ENCODE assay signal across 18 mouse cellular contexts in genomic region chr9:85408461-85408860, GRCm38 (mm10).
DNase-seq lines count a peak whose midpoint lies in the region; ATAC-seq and TF ChIP-seq lines count a peak whose summit lies in the region.
"Had no signal": no experiment of that assay in that cellular context is flagged by ENCODE, and none has a peak within 500 bp of the region (broad histone marks: within the 10 kb centered on the region; RNA-seq: fewer than 3 reads in every experiment).

No protein-coding gene starts in this region.

- no peak overlapping the region for H3K9ac ChIP-seq in intestine, postnatal 0 days (ENCODE audit: low read depth, low read length)
- no peak overlapping the region for H3K9ac ChIP-seq in kidney, postnatal 0 days (ENCODE audit: low read depth, low read length)
- H3K9ac ChIP-seq in neural tube, embryonic 13.5 days, result no peak overlapping the region
- no peak overlapping the region for H3K9ac ChIP-seq in midbrain, postnatal 0 days (replicated peaks; ENCODE audit: low read length, poor library complexity, severe bottlenecking)
- H3K9ac ChIP-seq: forebrain, postnatal 0 days; heart, embryonic 13.5 days; liver, embryonic 14.5 days had no signal

- intact Hi-C loops in gastrocnemius, postnatal 14 days (cut with DNase I; ENCODE audit: low total_unique reads), result no loop called here

- peaks cover 8% of the 10 kb centered on the region; the same call in 1 of the 2 replicates for H3K4me1 ChIP-seq in intestine, postnatal 0 days (replicated peaks; ENCODE audit: control insufficient read depth, insufficient read depth, low read length)
- H3K4me1 ChIP-seq in kidney, postnatal 0 days (replicated peaks; ENCODE audit: insufficient read depth, low read length), result 0 out of 2 replicates have a peak, but pooled peaks cover 4% of the 10 kb centered on the region
- peaks cover 20% of the 10 kb centered on the region for H3K4me1 ChIP-seq in neural tube, embryonic 13.5 days (replicated peaks)
- no peaks in the 10 kb centered on the region for H3K4me1 ChIP-seq in midbrain, postnatal 0 days (ENCODE audit: insufficient read depth, low read length)
- H3K4me1 ChIP-seq: midbrain, embryonic 10.5 days had no signal

- H3K4me2 ChIP-seq in intestine, postnatal 0 days (replicated peaks; ENCODE audit: low read depth), result no peak overlapping the region
- no peak overlapping the region for H3K4me2 ChIP-seq in kidney, postnatal 0 days (ENCODE audit: low read length)
- no peak overlapping the region for H3K4me2 ChIP-seq in neural tube, embryonic 13.5 days
- no peak overlapping the region for H3K4me2 ChIP-seq in midbrain, postnatal 0 days (ENCODE audit: low read depth, low read length, poor library complexity, severe bottlenecking)
- H3K4me2 ChIP-seq: heart, embryonic 13.5 days had no signal

- peak overlapping the region; percentile 63 for H3K27ac ChIP-seq in intestine, postnatal 0 days (ENCODE audit: low read depth, low read length)
- H3K27ac ChIP-seq in kidney, postnatal 0 days, result no peak overlapping the region
- H3K27ac ChIP-seq in neural tube, embryonic 13.5 days (replicated peaks), result no peak overlapping the region
- H3K27ac ChIP-seq in midbrain, postnatal 0 days (ENCODE audit: low read depth, low read length), result no peak overlapping the region
- H3K27ac ChIP-seq: heart, embryonic 13.5 days; liver, embryonic 14.5 days; midbrain, embryonic 10.5 days had no signal

- 30% methylated on average over 5 of the region's 5 CpGs for WGBS in intestine, postnatal 0 days
- WGBS in kidney, postnatal 0 days, result 25% methylated on average over 5 of the region's 5 CpGs
- WGBS in neural tube, embryonic 13.5 days, result 42% methylated on average over 5 of the region's 5 CpGs
- WGBS in midbrain, postnatal 0 days, result 84% methylated on average over 5 of the region's 5 CpGs

- DNase-seq in gastrocnemius, postnatal 14 days, result peak; percentile 3
- no peak for DNase-seq in gastrocnemius, postnatal 25 days
- DNase-seq in kidney, postnatal 0 days (ENCODE audit: low spot score), result peak; percentile 90
- no peak for DNase-seq in thymus, postnatal 36 days
- no peak for DNase-seq in adipocyte (ENCODE audit: low spot score)
- DNase-seq in midbrain, postnatal 0 days (ENCODE audit: low spot score), result no peak
- DNase-seq: cerebellum, adult 18-20 months; forebrain, postnatal 0 days; heart, postnatal 4 days; lung, postnatal 14 days; right cerebral cortex, postnatal 14 days; thymus, adult 18-20 months had no signal

- no peaks in the 10 kb centered on the region for H3K27me3 ChIP-seq in intestine, postnatal 0 days (replicated peaks; ENCODE audit: control insufficient read depth, insufficient read depth, low read length)
- no peaks in the 10 kb centered on the region for H3K27me3 ChIP-seq in kidney, postnatal 0 days (ENCODE audit: insufficient read depth, low read length)
- H3K27me3 ChIP-seq in neural tube, embryonic 13.5 days, result no peaks in the 10 kb centered on the region
- no peaks in the 10 kb centered on the region for H3K27me3 ChIP-seq in midbrain, postnatal 0 days (ENCODE audit: insufficient read depth, low read length)
- H3K27me3 ChIP-seq: heart, embryonic 13.5 days had no signal

- TF ChIP-seq CTCF in intestine, postnatal 0 days (IDR thresholded peaks at IDR 0.05; ENCODE audit: low read depth), result no peak
- no peak for TF ChIP-seq CTCF in kidney, postnatal 0 days (IDR thresholded peaks at IDR 0.05; ENCODE audit: low read depth)
- no peak for TF ChIP-seq CTCF in midbrain, postnatal 0 days (IDR thresholded peaks at IDR 0.05)

- peak; percentile 86 for ATAC-seq in intestine, postnatal 0 days
- ATAC-seq in kidney, postnatal 0 days (replicated peaks; ENCODE audit: low FRiP score, low read depth), result peak; percentile 83
- 0 out of 2 replicates have a peak, but pooled peaks have one; percentile 30 for ATAC-seq in neural tube, embryonic 13.5 days (ENCODE audit: low read depth)
- no peak for ATAC-seq in midbrain, postnatal 0 days (ENCODE audit: low FRiP score)
- ATAC-seq: forebrain, postnatal 0 days; inflammation-experienced regulatory T-cells, adult 6 months had no signal

- H3K4me3 ChIP-seq in intestine, postnatal 0 days (ENCODE audit: low read depth, low read length), result no peak overlapping the region
- no peak overlapping the region for H3K4me3 ChIP-seq in kidney, postnatal 0 days (replicated peaks; ENCODE audit: low read depth, low read length)
- H3K4me3 ChIP-seq in neural tube, embryonic 13.5 days, result no peak overlapping the region
- H3K4me3 ChIP-seq in midbrain, postnatal 0 days (ENCODE audit: low read depth, low read length), result no peak overlapping the region
- H3K4me3 ChIP-seq: heart, embryonic 13.5 days; midbrain, embryonic 10.5 days had no signal

- H3K36me3 ChIP-seq in intestine, postnatal 0 days (ENCODE audit: control insufficient read depth, insufficient read depth), result no peaks in the 10 kb centered on the region
- H3K36me3 ChIP-seq in kidney, postnatal 0 days (ENCODE audit: insufficient read depth, low read length), result no peaks in the 10 kb centered on the region
- H3K36me3 ChIP-seq in neural tube, embryonic 13.5 days, result no peaks in the 10 kb centered on the region
- no peaks in the 10 kb centered on the region for H3K36me3 ChIP-seq in midbrain, postnatal 0 days (ENCODE audit: insufficient read depth, low read length)
- H3K36me3 ChIP-seq: heart, embryonic 13.5 days; midbrain, embryonic 10.5 days had no signal

- no peaks in the 10 kb centered on the region for H3K9me3 ChIP-seq in intestine, postnatal 0 days (ENCODE audit: control insufficient read depth)
- no peaks in the 10 kb centered on the region for H3K9me3 ChIP-seq in kidney, postnatal 0 days (replicated peaks; ENCODE audit: low read length)
- H3K9me3 ChIP-seq in neural tube, embryonic 13.5 days, result no peaks in the 10 kb centered on the region
- H3K9me3 ChIP-seq in midbrain, postnatal 0 days (ENCODE audit: low read length), result no peaks in the 10 kb centered on the region
- H3K9me3 ChIP-seq: heart, embryonic 13.5 days; midbrain, embryonic 10.5 days had no signal

Comparison
In these comparisons a context has a peak if more than half of its experiments do, and no peak if none do; other contexts are left out.
1. DNase-seq: peak in gastrocnemius, postnatal 14 days (single experiment) and kidney, postnatal 0 days (single experiment); none in gastrocnemius, postnatal 25 days (single experiment), thymus, postnatal 36 days (0 of 2), adipocyte (single experiment) and midbrain, postnatal 0 days (single experiment).